Mouse (Mus musculus) c-Kit-positive CD71-negative TER-119-negative erythroid progenitor cells, embryonic 14.5 days (primary cell): ENCODE measurements around the gene Srsf9.
"Not testable (repeated sequence)": the region's sequence is repeated elsewhere in the genome, so short reads cannot be mapped to it uniquely, and the experiment has no call there.

Experiments used
- DNase-seq: peaks from one replicate; pipeline ENCODE4 v3.0.0-alpha.2; 2013; ENCODE audit warnings: low read depth

The Srsf9 gene

DNA sequence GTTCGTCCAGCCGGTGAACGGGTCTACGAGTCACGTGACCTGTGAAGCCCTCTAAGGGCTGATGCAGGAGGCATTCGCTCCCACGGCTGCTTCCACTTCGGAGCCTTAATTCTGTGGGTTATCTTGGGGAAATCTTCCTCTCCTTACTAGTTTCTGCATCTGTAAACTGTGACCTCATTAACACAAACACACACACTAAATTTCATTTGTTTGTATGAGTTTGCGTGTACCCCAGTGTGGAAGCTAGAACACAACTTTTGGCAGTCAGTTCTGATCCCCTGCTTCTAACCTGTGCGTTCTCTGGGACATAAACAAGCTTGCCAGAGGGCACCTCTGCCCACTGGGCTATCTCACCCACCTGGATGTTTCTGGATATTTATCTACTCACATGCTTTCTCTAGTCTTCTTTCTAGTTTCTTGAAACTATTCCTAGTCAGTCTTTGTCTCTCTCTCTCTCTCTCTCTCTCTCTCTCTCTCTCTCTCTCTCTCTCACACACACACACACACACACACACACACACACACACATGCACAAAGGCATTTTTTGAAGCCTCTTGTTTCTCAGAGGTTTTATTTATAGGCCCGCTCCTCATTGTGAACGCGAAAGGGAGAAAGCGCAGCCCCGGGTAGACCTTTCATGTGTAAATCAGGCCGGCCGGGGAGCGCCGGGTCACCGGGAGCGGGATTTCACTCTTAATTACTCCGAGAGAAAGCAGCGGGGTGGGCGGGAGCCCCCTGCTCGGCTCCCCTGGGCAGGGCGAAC, 46.6 kb downstream of the Srsf9 start:
- no peak for DNase-seq

DNA sequence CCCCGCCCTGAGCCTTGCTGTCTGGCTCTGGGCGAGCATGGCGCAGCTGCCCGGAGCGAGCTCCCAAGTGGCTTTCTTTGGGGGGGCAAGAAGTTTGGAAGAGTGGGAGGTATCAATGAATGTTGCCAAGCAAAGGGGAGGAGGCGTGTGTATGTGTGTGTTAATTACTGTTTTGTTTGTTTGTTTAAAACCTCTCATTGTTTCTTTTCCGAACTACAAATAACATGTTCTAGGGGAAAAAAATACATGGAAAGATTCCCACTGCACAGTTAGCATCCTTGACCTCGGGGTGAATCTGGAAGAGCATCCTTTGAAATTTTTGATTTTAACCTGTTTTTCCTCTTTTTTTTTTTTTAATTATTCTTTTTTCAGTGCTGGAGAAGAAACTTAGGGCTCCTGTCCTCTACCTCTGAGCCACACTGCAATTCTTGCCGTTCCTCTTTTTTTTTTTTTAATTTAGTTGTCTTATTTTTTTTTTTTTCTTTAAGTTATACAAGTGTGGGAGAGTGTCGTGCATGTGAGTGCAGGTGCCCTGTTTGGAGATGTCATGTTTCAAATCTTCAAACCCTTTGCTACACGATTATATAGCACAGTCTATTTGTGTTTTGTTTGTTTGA, 47.3 kb downstream of the Srsf9 start:
- no peak for DNase-seq

DNA sequence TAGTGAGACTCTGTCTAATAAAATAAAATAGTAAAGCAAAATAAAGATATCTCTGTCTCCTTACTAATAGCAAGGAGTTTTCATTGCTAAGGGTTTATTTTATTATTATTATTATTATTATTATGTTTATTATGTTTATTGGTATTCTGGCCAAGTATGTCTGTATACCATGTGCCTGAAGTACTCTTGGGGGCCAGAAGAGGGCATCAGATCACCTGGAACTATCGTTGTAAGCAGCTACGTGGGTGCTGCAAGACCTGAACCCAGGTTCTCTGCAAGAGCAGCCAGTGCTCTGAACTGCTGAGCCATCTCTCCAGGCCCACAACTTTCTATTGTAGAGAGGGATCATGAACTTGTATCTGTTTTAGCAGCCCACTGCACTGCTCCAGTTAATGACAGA, 48.5 kb downstream of the Srsf9 start:
- no peak for DNase-seq

DNA sequence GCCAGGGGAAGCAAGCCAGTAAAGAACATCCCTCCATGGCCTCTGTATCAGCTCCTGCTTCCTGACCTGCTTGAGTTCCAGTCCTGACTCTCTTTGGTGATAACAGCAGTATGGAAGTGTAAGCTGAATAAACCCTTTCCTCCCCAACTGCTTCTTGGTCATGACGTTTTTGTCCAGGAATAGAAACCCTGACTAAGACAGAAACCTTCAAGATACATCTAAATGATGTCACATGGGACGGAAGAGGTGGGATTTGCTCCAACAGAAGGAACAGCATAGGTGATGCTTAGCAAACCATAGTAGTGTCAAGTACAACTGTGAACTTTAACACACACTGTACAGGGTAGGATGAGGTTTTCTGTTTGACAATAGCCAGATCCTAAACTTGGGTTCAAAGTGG, 51.9 kb downstream of the Srsf9 start:
- DNase-seq: not testable (repeated sequence)
